Mouse (Mus musculus) CD8-positive naive resting alpha-beta T cell, adult 2 months (primary cell): ENCODE data around the gene Rps25.
A peak's percentile ranks its signal among the peaks of the same experiment; 100 is the strongest.

Experiments
- DNase-seq, 2 experiments: peaks; one replicate each; pipeline ENCODE4 v3.0.0; 2022; ENCODE audit warnings: low read depth in 2 of 2, low spot score in 2 of 2

Gene Rps25

GRCm38 (mm10) chr9:44454132-44454890 lies 47.4 kb downstream of the Rps25 start:
- DNase-seq: peak; percentile 84 to 88

DNA sequence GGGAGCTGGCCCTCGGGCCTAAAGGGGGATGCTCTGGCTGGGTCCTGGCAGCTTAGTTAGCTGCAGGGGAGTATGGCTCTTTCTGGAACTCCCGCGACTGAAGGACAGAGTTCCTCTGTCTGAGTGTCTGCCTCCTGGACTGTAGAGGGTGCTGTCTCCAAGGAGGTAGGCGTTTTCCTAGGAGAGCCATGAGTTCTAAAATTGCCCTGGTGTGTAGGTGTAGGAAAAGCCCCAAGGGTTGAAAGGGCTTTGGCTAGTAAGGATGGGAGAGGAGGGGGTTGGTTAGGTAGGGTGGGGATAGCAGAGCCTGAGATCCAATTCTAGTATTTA lies 47.9 kb downstream of the Rps25 start, which contains the start of gene Upk2:
Upk2 (minus strand) TSS at position 86 of the 330 bp plus-strand sequence.
- no peak for DNase-seq

DNA sequence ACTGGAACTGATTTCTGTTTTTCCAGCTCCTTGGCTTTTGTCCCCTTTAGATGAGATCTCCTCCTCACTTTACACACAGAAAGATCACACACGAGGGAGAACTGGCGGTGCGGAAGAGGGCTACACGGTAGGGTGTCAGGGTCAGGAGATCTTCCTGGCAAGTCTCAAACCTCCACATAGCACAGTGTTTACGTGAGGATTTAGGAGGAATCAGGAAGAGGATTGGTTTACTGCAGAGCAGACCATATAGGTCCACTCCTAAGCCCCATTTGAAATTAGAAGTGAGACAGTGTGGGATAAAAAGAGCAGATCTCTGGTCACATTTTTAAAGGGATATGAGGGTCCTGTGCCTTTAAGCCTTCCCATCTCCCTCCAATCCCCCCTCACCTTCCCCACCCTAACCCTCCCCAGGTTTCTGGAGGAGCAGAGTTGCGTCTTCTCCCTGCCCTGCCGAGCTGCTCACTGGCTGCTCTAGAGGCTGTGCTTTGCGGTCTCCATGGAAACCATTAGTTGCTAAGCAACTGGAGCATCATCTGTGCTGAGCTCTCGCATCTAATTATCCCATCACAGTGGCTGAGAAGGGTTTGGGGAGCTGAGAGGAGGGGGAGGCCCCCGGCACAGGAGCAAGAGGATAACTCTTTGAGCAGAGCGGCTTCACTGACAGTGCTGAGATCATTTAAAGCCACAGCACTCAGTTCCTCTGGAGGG lies 50.2 kb downstream of the Rps25 start:
- DNase-seq: no peak
